Mouse (Mus musculus): ENCODE measurements around the gene Setd4. TPM values are rescaled to one million over a fixed set of nuclear protein-coding genes. Genes with fewer than 3 reads are reported as not detected.

The Setd4 gene
- total and polyA plus RNA-seq, 3 experiments, result 20.2 to 24.6 (median 23.0) TPM

DNA sequence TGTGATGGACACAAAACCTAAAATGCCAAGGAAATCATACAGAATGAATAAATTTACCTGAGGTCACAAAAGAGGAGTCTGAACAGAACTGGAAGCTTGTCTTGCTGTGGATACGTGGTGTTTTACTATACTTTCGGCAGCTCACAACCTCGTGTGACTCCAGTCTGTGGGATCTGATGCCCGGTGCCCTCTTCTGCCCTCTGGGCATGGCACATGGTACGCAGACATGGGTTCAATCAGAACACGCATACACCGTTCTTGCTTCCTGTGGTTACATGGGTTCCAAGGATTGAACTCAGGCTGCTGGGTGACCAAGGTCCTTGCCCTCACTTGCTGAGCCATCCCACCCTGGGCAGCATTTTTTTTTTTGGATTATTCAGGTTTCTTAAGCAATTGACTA is 2.3 kb upstream of the Setd4 start:
- Histone ChIP-seq H3K9ac (ENCODE audit: insufficient read depth, low read depth) (no peak overlapping the region), H3K79me2 (replicated peaks; ENCODE audit: control insufficient read depth, extremely low read depth, insufficient read depth, poor library complexity, severe bottlenecking) (no peaks in the 10 kb centered on the region), H3K9me3 (replicated peaks; ENCODE audit: low read length) (no peaks in the 10 kb centered on the region), H3K36me3 (replicated peaks in 1 of 2; ENCODE audit: control insufficient read depth in 1 of 2, insufficient read depth in 1 of 2, low read length in 1 of 2) (peaks cover 0 to 4% of the 10 kb centered on the region in 2 experiments), H3K4me3 (replicated peaks in 1 of 3; ENCODE audit: low read depth in 2 of 3, low read length in 2 of 3, poor library complexity in 1 of 3) (no peak overlapping the region), H3K4me2 (ENCODE audit: insufficient read depth, low read depth, poor library complexity, severe bottlenecking) (no peak overlapping the region), H3K27ac (ENCODE audit: insufficient read depth, low read depth) (no peak overlapping the region), H3K4me1 (ENCODE audit: control insufficient read depth in 1 of 2, insufficient read depth in 2 of 2) (peaks cover 4 to 23% of the 10 kb centered on the region in 2 experiments), H3K27me3 (replicated peaks) (no peaks in the 10 kb centered on the region)
- in situ Hi-C loops (cut with MboI; ENCODE audit: low pct_ligation_motif_present, low pct_unique_long_range_greater_than_20kb, low sequenced_read_pairs), result loop anchor here (10.0 kb wide), 1 partner anchor 159 kb away; no protein-coding TSS in a partner anchor
- no peak for TF ChIP-seq GABPA (IDR thresholded peaks at IDR 0.05; ENCODE audit: insufficient replicate concordance, low read depth, low read length)
- no peak for TF ChIP-seq MEF2A (IDR thresholded peaks at IDR 0.05; ENCODE audit: borderline replicate concordance, low read depth, low read length)
- no peak for TF ChIP-seq ELF1 (IDR thresholded peaks at IDR 0.05; ENCODE audit: low read depth, low read length)
- TF ChIP-seq USF1 (IDR thresholded peaks at IDR 0.05; ENCODE audit: low read depth, low read length), result no peak
- TF ChIP-seq BHLHE40 (IDR thresholded peaks at IDR 0.05; ENCODE audit: low read depth, low read length), result no peak
- TF ChIP-seq CHD1 (IDR thresholded peaks at IDR 0.05; ENCODE audit: low read depth, low read length), result no peak
- no peak for TF ChIP-seq JUN (IDR thresholded peaks at IDR 0.05; ENCODE audit: insufficient read depth, low read depth, low read length)
- no peak for TF ChIP-seq MYC (IDR thresholded peaks at IDR 0.05; ENCODE audit: low read depth, low read length)
- TF ChIP-seq MXI1 (IDR thresholded peaks at IDR 0.05; ENCODE audit: low read depth, low read length), result no peak
- TF ChIP-seq SIN3A (IDR thresholded peaks at IDR 0.05; ENCODE audit: low read length), result no peak
- no peak for TF ChIP-seq E2F4 (IDR thresholded peaks at IDR 0.05; ENCODE audit: insufficient replicate concordance, low read depth, low read length)
- TF ChIP-seq EP300 (IDR thresholded peaks at IDR 0.05; ENCODE audit: low read length), result no peak
- TF ChIP-seq TBP (conservative IDR thresholded peaks at IDR 0.05; ENCODE audit: low read depth, low read length), result no peak
- no peak for TF ChIP-seq NRF1 (IDR thresholded peaks at IDR 0.05; ENCODE audit: low read depth, low read length)
- no peak for TF ChIP-seq PAX5 (IDR thresholded peaks at IDR 0.05; ENCODE audit: low read length)
- TF ChIP-seq MAX (IDR thresholded peaks at IDR 0.05; ENCODE audit: low read length), result no peak
- dilution Hi-C loops (cut with MboI; ENCODE audit: extremely low pct_ligation_motif_present, extremely low pct_unique_long_range_greater_than_20kb, low sequenced_read_pairs), result no loop called here
- DNase-seq (ENCODE audit: extremely low read depth), result no peak

DNA sequence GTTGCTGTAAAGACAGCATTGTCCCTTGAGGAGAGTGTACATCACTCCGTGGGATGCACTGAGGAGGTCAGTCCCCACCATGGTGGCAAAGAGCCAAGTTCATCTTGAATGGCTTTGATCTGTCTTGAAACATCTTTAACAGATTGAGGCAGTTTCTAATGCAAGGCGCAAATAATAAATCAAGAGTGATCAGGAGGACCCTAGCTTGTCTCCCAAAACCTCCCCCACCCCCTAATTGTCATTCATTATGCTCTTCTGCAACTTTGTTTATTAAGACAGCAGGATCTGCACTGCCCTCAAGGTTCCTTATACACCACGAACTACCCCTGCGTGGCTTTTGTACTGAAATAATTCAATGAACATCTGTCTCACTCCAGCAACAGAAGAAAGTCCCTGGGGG is 1.7 kb upstream of the Setd4 start, which contains the start of gene Cbr1:
Gene Cbr1, plus strand, starts transcription at position 301 of the 400 bp plus-strand sequence.
- no peak within 1 kb of the TSS for H3K9ac ChIP-seq (ENCODE audit: insufficient read depth, low read depth)
- H3K4me1 ChIP-seq (ENCODE audit: control insufficient read depth in 1 of 2, insufficient read depth in 2 of 2), result peaks cover 4 to 24% of the 10 kb centered on the region in 2 experiments

More for the DNA sequence above, 1.7 kb upstream of the Setd4 start, which contains the start of gene Cbr1:
- Histone ChIP-seq H3K4me3 (replicated peaks in 1 of 3; ENCODE audit: low read depth in 2 of 3, low read length in 2 of 3, poor library complexity in 1 of 3) (no peak within 1 kb of the TSS), H3K4me2 (ENCODE audit: insufficient read depth, low read depth, poor library complexity, severe bottlenecking) (peak within 1 kb of the TSS; percentile 66), H3K79me2 (replicated peaks; ENCODE audit: control insufficient read depth, extremely low read depth, insufficient read depth, poor library complexity, severe bottlenecking) (no peaks in the 10 kb centered on the region), H3K36me3 (replicated peaks in 1 of 2; ENCODE audit: control insufficient read depth in 1 of 2, insufficient read depth in 1 of 2, low read length in 1 of 2) (peaks cover 0 to 9% of the 10 kb centered on the region in 2 experiments), H3K9me3 (replicated peaks; ENCODE audit: low read length) (no peaks in the 10 kb centered on the region), H3K27ac (ENCODE audit: insufficient read depth, low read depth) (no peak within 1 kb of the TSS), H3K27me3 (replicated peaks) (no peaks in the 10 kb centered on the region)
- dilution Hi-C loops (cut with MboI; ENCODE audit: extremely low pct_ligation_motif_present, extremely low pct_unique_long_range_greater_than_20kb, low sequenced_read_pairs), result no loop called here
- TF ChIP-seq HCFC1 (IDR thresholded peaks at IDR 0.05; ENCODE audit: low read depth, low read length) (no peak), CTCF (conservative IDR thresholded peaks at IDR 0.05 in 1 of 2, IDR thresholded peaks at IDR 0.05 in 1 of 2; ENCODE audit: low read depth in 2 of 2, low read length in 2 of 2) (no peak), MYC (IDR thresholded peaks at IDR 0.05; ENCODE audit: low read depth, low read length) (no peak), ELF1 (IDR thresholded peaks at IDR 0.05; ENCODE audit: low read depth, low read length) (no peak), NRF1 (IDR thresholded peaks at IDR 0.05; ENCODE audit: low read depth, low read length) (no peak), BHLHE40 (IDR thresholded peaks at IDR 0.05; ENCODE audit: low read depth, low read length) (no peak), MAFK (IDR thresholded peaks at IDR 0.05; ENCODE audit: insufficient replicate concordance, low read length) (no peak), MAX (IDR thresholded peaks at IDR 0.05; ENCODE audit: low read length) (no peak), MXI1 (IDR thresholded peaks at IDR 0.05; ENCODE audit: low read depth, low read length) (no peak), CHD2 (IDR thresholded peaks at IDR 0.05; ENCODE audit: low read length) (no peak), ZC3H11A (IDR thresholded peaks at IDR 0.05; ENCODE audit: low read depth, low read length) (no peak), JUND (conservative IDR thresholded peaks at IDR 0.05; ENCODE audit: low read depth, low read length) (no peak), USF2 (conservative IDR thresholded peaks at IDR 0.05; ENCODE audit: low read depth, low read length) (no peak), POLR2A (IDR thresholded peaks at IDR 0.05; ENCODE audit: low read depth, low read length) (no peak), MAZ (IDR thresholded peaks at IDR 0.05; ENCODE audit: low read depth, low read length) (no peak), MEF2A (IDR thresholded peaks at IDR 0.05; ENCODE audit: borderline replicate concordance, low read depth, low read length) (no peak), CHD1 (IDR thresholded peaks at IDR 0.05; ENCODE audit: low read depth, low read length) (no peak), JUN (IDR thresholded peaks at IDR 0.05; ENCODE audit: insufficient read depth, low read depth, low read length) (no peak), GABPA (IDR thresholded peaks at IDR 0.05; ENCODE audit: insufficient replicate concordance, low read depth, low read length) (no peak)
- DNase-seq (ENCODE audit: extremely low read depth), result no peak
- in situ Hi-C loops (cut with MboI; ENCODE audit: low pct_ligation_motif_present, low pct_unique_long_range_greater_than_20kb, low sequenced_read_pairs), result loop anchor here (10.0 kb wide), 1 partner anchor 159 kb away; no protein-coding TSS in a partner anchor

Data from CH12.LX (cell line).